Mouse (Mus musculus) erythroblast, adult 5-6 weeks (primary cell): ENCODE results near the gene Raph1. TPM values are rescaled to one million over a fixed set of nuclear protein-coding genes. Genes with fewer than 3 reads are reported as not detected.

Experiments
- ATAC-seq: replicated peaks from 2 replicates; pipeline ENCODE4 v1.8.0; 2016; ENCODE audit warnings: moderate number of reproducible peaks, mild to moderate bottlenecking, moderate TSS enrichment, inconsistent platforms; ENCODE audit not compliant: poor library complexity, low FRiP score, severe bottlenecking
- total RNA-seq, 2 experiments: library from RNA; stranded (forward) in 1 of 2; stranded (reverse) in 1 of 2; fragments of 150-400 nt in 1 of 2; fragments of 200-764, 138-1000 nt in 1 of 2; gene quantifications; 2 replicates each; pipeline versions ENCODE4 v1.2.3 to v1.2.4; 2015 to 2017; ENCODE audit warnings: low replicate concordance in 2 of 2

Raph1 gene
- total RNA-seq, 2 experiments from 2014 or later = 1.3 to 16.7 TPM

DNA sequence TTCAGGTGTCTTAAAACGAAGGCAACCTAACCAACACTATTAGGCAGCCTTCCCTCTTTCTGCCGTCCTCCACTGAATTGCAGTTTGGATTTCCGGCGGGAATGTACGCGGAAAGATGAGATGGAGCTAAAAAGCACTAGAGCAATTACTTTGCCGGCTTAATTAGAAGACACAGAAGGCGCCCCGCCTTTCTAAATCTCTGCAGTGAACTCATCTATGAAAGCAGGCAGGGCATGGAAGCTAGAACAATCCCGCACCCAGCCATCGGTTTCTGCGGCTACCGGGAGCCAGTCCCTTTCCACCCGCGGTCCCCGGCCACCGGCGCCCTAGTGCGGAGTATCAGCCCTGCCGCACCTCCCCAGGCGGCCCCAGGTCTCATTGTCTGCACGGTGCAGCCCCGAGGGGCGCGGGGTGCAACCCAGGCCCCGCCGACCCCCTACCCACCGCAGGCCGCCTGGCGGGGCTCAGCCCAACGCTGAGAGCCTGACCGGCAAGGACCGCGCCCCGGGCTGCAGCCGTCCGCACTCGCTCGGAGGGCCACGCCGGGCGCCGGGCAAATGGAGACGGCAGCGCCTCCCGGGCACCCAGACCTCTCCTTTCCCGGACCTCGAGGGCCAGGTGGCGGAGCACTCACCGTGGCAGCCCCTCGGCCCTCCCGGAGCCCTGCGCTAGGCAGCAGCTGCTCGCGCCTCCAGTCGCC, 823 bp downstream of the Raph1 start:
- no peak for ATAC-seq

DNA sequence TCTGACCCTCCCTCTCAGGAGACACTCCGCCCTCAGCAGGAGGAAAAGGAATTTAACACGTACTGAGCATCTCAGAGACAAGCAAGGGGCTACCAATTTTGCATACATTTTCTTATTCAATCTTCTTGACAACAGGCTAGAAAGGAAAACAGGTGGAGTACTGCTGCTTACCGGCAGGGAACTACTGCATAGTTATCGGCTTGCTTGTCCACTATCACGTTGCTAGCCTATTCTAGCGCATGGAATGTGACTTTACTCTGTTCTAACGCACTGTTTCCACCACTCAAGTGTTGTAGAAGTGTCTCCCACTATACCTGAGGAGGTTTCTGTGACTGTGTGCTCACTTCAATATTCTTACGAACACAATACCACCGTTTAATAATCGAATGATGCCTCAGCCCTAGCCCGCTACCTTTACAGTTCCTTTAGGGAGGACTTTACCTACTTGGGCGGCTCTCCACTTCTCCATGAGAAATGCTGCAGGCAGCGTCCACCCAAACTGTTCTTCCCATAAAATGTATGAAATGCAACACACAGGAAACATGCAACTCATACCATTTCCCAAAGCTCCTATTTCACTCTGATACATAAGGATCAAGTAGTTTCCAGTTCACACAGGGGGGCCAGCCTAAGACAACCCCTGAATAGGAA, 1.5 kb downstream of the Raph1 start:
- ATAC-seq = no peak

DNA sequence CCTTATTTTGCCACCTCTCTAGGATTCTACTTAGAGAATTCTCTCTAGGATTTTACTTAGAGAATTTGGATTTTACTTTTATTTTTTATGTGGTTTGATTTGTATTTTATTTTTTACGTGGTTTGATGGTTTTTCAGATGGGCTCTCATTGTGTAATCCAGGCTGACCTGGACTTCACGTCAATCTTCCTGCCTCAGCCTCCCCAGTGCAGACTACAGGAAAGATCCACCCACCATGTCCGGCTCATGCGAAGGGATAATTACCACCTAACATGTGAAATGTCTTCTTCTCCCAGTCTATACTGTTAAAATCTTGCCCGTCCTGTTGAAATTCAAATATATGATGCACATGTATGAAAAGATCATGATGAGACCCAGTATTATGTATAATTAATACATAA, 2.2 kb downstream of the Raph1 start:
- no peak for ATAC-seq

DNA sequence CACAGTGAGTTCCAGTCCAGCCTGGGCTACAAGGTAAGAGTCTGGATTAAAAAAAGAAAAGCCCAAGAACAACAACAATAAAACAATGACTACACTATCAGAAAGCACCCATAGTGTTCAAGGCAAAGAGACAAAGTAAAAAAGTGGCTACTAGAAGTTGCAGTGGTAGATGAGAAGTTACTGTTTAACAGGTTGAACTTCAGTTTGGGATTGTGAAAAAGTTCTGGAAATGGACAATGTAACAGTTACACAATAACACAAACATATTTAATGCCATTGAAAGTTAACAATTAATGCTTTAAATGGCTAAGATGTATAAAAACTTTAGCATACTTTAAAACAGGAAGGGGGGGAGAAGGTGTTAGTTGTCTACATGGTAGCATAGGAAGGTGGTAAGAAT, 3.9 kb downstream of the Raph1 start:
- ATAC-seq = no peak

DNA sequence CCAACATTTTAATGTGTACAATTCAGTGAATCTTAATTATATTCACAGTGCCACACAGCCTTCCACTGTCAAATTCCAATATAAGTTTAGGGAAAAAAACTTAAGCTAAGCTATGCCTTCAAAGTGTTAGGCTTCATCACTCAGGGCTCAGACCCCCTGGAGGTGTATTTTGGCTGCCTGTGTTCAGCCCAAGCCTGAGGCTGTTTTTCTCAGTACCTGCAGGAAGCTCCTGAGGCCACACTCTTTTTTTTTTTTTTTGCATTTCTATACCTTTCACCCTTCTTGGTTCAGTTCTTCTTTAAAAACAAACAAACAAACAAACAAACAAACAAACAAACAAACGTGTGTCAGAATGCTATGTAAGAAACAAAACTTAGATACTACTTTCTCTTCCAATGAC, 23.2 kb downstream of the Raph1 start:
- ATAC-seq = no peak

DNA sequence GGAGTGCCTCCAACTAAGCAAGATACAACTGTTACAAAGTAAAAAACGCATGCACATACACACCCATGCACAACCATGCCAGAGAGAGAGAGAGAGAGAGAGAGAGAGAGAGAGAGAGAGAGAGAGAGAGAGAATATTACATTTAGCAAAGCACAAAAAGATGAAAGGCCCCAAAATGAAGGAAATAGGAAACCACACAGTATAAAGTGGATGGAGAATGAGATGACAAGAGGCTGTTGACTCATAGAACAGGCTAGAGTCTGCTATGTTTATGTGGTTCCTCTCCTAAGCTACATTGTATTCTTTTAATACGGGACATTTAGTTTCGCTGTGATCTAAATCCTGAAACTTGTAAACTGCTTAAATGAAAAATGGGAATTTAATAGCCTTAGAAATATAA, 27.6 kb downstream of the Raph1 start:
- ATAC-seq = no peak

DNA sequence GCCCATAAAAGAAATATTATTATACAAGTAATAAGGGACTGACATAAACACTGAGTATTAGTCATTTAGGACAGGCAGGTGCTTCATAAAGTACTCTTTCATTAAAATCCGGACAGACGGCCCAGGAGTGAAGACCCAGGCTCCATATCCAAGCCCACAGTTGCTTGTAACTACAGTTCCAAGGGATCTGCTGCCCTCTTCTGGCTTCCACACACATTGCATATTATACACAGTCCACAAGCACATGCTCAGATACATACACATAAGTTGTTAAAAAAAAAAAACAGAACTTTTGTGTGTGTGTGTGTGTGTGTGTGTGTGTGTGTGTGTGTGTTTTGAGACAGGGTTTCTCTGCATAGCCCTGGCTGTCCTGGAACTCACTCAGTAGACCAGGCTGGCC, 32.0 kb downstream of the Raph1 start:
- no peak for ATAC-seq

DNA sequence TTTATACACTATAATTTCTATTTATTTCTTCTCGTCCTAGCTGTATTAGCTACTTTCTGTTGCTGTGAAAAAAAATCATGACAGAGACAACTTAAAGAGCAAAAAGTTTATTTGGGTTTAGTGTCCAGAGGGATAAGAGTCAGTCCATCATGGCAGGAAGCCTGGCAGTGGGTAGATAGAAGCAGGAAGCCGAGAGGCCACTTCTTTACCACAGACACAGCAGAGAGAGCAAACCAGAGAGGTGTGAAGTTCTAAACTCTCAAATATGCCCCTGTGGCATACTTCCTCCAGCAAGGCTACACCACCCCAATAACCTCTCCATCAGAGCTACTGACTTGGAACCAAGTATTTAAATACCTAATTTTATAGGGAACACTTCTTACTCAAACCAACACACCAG, 36.3 kb downstream of the Raph1 start:
- no peak for ATAC-seq

DNA sequence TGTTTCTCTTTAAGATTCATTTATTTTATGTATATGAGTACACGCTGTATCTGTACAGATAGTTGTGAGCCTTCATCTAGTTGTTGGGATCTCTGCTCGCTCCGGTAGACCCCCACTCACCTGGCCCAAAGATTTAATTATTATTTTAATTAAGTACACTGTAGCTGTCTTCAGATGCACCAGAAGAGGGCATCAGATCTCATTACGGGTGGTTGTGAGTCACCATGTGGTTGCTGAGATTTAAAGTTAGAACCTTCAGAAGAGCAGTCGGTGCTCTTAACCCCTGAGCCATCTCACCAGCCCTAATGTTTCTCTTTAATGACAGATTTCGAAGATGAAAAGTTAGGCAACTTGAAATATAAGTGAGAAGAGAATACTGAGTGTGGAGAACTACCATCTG, 36.8 kb downstream of the Raph1 start:
- ATAC-seq = no peak

DNA sequence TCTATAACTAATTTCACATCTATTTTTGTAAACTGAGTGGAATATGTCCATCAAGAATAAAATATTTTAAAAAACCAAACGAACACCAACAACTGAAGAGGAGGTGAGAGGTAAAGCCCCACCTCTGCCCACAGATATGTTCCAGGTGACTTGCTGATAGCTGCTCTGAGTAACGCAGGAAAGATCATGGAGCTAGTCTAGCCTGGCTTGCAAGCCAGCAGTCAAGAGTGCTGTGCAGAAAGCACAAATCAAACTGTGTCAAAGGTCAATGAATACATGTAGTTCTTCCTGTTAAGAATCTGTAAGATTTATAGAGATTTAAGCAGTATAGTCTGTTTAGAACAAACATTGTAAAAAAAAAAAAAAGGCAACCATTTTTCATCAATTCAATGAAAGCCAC, 56.3 kb downstream of the Raph1 start:
- no peak for ATAC-seq

DNA sequence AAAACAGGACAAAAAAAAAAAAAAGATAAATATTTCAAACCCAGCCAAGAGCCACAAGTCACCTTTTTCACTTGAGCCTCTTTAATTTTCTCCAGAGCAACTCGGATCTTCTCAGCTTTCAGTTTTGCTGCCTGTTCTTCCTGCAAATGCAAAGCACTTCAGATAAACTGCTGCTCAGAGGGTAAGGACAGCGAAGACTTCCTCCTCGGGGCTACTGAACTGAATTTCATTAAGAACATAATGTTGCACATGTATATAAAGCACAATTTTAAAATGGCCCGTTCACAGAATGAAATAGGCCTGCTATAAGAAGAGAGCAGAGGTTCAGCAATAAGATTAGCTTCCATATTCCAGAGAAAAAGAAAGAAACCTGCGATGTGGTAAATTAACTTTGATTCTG, 63.4 kb downstream of the Raph1 start:
- ATAC-seq = no peak

DNA sequence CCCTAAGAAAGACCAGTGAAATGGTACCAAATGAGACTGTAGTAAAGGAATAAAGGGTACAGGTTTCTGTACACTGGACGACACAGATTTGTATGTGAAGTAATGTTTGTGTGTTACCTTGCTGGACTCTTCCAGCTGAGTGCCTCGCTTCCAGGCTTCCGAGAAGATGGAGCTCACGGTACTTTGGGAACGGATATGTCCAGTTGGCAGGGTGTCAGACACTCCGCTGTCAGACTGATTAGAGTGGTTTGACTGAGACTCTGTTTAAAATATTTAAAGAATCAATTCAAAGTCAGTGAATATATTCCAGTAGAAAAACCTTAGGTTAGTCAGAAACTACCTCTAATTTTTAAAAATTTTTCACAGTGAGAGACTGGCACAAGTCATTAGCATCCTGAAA, 73.5 kb downstream of the Raph1 start:
- no peak for ATAC-seq

DNA sequence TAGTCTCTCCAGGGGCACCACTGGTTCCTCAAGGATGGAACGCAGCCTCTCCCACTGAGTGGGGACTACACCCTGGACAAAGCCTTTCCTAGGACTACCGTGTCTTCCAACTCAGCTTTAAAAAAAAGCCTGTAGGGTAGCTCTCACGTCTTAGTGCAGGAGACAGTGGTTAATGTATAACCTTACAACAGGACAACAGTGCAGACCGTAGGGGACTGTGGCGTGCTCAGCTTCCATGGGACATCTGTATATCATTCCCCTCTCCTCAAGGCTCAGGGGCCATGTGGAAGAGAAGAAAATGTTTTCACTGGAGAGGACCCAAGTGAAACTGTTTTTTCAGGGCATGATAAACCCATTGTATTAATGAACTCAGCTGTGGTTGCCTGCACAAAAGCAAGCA, 74.5 kb downstream of the Raph1 start:
- ATAC-seq = no peak

DNA sequence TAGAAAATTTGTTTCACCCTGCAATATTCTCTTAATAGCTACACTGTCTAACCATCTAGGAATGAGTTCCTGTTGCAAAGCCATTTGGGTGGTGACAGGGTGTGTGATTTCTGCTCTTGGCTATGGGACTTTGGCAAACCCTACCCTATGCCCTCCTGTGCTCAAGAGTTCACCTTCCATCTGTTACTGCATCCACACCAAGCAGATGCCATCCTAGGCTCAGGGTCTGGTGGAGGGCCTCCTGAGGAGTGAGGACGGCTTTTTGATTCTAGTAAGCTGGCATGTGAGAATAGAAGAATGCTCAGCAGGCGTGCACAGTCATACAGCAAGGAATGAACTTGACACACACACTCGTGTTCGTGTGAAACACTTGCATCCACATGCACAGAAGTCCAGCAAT, 76.4 kb downstream of the Raph1 start:
- no peak for ATAC-seq

DNA sequence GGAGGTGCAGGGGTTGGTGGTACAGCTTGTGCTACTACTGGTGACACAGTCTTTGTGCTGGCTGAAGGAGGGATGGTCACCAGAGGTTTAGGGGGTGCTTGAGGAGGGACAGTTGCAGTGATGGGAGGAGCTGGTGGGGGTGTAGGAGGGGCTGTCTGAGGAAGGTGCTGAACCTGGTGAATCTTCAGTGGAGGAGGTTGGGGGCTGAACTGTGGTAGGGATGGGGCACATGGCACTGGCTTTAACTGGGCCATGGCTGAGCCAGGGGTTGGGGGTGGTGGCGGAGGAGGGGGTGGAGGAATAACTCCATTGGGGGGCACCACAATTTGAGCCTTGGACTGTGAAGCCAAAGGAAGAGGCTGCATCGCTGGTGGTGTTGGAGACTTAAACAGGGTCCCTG, 77.2 kb downstream of the Raph1 start:
- ATAC-seq = no peak

DNA sequence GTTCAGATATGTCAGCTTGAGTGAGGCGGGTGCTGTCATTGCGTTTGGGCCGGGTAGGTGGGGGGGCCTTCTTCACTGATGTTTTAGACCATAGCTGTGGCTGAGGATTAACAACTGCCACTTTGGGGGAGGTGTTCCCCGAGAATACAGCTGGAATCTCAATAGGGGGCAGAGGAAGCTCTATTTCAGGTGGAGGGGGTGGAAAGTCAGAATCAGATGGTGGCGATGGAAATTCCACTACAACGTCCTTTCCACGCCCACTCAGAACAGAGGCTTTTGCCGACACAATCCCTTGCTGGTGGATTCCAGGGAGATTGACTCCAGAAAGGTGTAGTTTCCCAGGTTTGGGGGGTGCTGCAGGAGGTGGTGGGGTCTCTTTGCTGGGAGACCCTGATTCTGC, 78.3 kb downstream of the Raph1 start:
- no peak for ATAC-seq

DNA sequence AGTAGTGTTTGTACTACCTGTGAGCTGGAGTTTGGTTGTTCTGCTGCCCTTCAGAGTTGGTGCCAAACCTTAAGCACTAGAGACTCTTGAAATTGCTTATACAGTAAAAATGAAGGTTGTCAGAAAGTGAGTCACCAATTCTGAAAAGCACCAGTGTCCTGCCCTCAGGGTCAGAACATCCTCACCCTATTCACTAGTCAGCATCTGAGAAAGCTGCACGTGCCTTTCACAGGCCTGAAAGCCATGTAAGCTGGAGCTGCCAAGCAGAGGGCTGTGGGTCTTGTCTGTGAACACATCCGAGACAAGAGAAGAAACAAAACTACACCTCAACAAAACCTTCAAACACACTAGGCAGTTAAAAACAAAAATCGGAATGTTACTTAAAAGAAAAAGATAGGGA, 81.3 kb downstream of the Raph1 start:
- ATAC-seq = no peak

DNA sequence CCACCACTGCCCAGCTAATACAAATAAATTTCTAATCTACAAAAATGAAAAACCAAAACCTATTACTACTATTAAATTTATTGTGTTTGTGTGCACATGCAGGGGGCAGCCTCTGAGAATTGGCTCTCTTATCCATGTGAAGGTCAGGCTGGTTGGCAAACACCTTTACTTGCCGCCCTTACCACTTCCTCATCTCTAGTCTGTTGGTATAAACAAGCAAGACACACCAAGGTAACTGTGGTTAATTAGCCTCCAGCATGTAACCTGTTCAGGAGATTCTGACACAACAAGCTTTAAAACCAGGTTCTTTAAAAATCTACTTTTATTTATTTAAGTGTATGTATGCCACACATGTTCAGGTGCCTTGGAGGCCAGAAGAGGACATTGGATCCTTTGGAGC, 84.0 kb downstream of the Raph1 start:
- ATAC-seq = no peak

DNA sequence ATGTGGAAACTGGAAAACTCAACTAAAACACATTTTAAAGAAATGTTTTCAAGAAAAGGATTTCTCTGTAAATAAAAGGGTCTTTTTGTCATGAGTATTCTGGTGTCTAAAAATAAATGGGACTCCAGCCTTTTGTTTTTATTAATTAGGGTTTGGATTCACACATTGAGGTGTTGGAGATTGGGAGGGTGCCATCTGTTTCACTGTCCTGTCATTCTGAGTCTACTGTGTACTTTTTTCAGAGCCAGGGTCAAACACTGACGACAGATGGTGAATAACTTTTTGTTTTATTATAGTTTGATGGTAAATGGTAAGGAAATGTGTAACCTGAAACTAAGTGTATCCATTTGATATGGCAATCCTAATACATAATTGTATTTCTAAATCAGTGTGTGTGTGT, 85.3 kb downstream of the Raph1 start:
- no peak for ATAC-seq

DNA sequence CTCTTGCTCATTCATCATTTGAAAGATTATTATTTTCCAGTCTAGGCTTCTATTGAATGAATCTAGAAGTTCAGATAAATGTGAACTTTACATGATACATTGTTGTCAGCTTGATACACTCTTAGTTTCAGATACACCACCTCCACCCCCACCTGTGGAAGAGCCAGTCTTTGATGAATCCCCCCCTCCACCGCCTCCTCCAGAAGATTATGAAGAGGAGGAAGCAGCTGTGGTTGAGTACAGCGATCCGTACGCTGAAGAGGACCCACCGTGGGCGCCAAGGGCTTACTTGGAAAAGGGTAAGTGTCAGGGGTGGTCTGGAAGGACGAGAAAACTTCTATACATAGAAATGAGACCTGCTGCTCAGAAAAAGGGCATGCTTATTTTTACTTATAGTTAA, 96.4 kb downstream of the Raph1 start:
- ATAC-seq = no peak

DNA sequence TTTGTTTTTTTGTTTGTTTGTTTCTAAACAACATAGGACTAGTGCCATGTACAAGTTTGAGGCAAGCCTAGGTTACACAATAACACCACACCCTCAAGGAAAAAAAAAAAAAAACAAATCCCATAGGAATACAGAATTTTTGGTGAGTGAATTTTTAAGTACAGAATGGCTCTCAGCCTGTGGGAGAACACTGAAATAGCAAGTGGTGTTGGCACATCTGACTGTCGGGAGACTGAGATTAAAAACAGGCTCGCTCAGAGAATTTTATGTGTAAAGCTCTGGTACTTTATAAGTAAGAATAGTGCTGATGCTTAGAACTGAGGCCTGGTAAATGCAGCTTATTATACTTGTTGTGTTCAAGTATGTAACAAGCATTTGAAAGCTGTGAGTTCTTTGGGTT, 97.4 kb downstream of the Raph1 start:
- ATAC-seq = no peak

DNA sequence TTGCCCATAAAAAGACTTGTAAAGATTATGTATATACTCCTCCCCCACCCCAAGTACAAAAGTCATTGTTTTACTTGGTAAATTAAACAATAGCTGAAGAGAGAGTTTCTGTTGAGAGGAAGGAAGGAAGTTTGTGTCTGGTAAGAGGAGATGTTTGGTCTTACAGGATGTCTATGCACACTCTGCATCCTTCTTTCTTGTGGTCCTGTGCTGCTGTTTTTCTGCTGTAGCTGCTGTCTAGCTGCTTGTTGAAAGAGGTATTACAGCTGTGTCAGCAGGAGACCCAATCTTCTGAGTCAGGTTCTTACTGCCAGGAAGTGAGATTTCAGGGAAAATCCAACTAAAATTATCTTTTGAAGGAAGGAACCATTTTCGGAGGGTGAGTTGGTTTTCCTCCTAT, 106.3 kb downstream of the Raph1 start:
- no peak for ATAC-seq
